Mouse (Mus musculus) c-Kit-positive CD71-positive TER-119-negative erythroid progenitor cells, embryonic 14.5 days (primary cell): ENCODE data around the gene Gng3.
"Not testable (repeated sequence)": the region's sequence is repeated elsewhere in the genome, so short reads cannot be mapped to it uniquely, and the experiment has no call there.

Experiments
- DNase-seq: peaks from one replicate; pipeline ENCODE4 v3.0.0-alpha.2; 2013; ENCODE audit warnings: low read depth

Gng3 gene

GRCm38 (mm10) chr19:8844371-8845129 lies 5.6 kb upstream of the Gng3 start:
- peak; percentile 78 for DNase-seq

- no peak for DNase-seq
These were observed 4.0 kb upstream of the Gng3 start for GRCm38 (mm10) chr19:8842961-8843360.

- no peak for DNase-seq
These were observed 2.0 kb upstream of the Gng3 start for GRCm38 (mm10) chr19:8841012-8841411.

- peak; percentile 67 for DNase-seq
These were observed 1.2 kb upstream of the Gng3 start for GRCm38 (mm10) chr19:8839908-8840791.

- DNase-seq: no peak
These were observed 808 bp downstream of the Gng3 start for GRCm38 (mm10) chr19:8838041-8838730.

- peak; percentile 71 for DNase-seq
These were observed 1.7 kb downstream of the Gng3 start, which contains the start of gene Bscl2 for GRCm38 (mm10) chr19:8837251-8837791. Gene Bscl2 (plus strand): TSS chr19:8837467.

- DNase-seq: not testable (repeated sequence)
These were observed 2.7 kb downstream of the Gng3 start for GRCm38 (mm10) chr19:8836327-8836726.

GRCm38 (mm10) chr19:8832971-8833370 lies 6.0 kb downstream of the Gng3 start:
- no peak for DNase-seq

- DNase-seq: no peak
These were observed 7.7 kb downstream of the Gng3 start for GRCm38 (mm10) chr19:8831262-8831661.

- DNase-seq: no peak
These were observed 8.3 kb downstream of the Gng3 start for GRCm38 (mm10) chr19:8830664-8831063.

- no peak for DNase-seq
These were observed 9.3 kb downstream of the Gng3 start, which contains the start of gene AC129217.1 for GRCm38 (mm10) chr19:8829660-8830059. Gene AC129217.1 (plus strand): TSS chr19:8829773.

GRCm38 (mm10) chr19:8822696-8823095 lies 16.3 kb downstream of the Gng3 start:
- no peak for DNase-seq

- no peak for DNase-seq
These were observed 17.8 kb downstream of the Gng3 start for GRCm38 (mm10) chr19:8821146-8821545.

GRCm38 (mm10) chr19:8820424-8820956 lies 18.5 kb downstream of the Gng3 start:
- DNase-seq: no peak

GRCm38 (mm10) chr19:8819596-8820423 lies 19.2 kb downstream of the Gng3 start, which contains the start of gene Hnrnpul2:
Gene Hnrnpul2 (plus strand): TSS chr19:8820010.
- peak; percentile 96 for DNase-seq

GRCm38 (mm10) chr19:8818801-8819595 lies 20.0 kb downstream of the Gng3 start, which contains the start of gene Ttc9c:
Gene Ttc9c (minus strand): TSS chr19:8819333.
- DNase-seq: peak; percentile 97

- DNase-seq: no peak
These were observed 20.6 kb downstream of the Gng3 start for GRCm38 (mm10) chr19:8818301-8818798.

- DNase-seq: no peak
These were observed 22.0 kb downstream of the Gng3 start for GRCm38 (mm10) chr19:8817001-8817400.

GRCm38 (mm10) chr19:8815812-8816211 lies 23.2 kb downstream of the Gng3 start:
- no peak for DNase-seq

GRCm38 (mm10) chr19:8806810-8807209 lies 32.2 kb downstream of the Gng3 start:
- DNase-seq: no peak
